Mouse (Mus musculus) gastrocnemius, postnatal 10 days (tissue): ENCODE data around the gene Rpl24. TPM values are rescaled to one million over a fixed set of nuclear protein-coding genes. Genes with fewer than 3 reads are reported as not detected.
"Not testable (repeated sequence)": the region's sequence is repeated elsewhere in the genome, so short reads cannot be mapped to it uniquely, and the experiment has no call there.

Experiments used
- DNase-seq: peaks from one replicate; pipeline ENCODE4 v3.0.0; 2021; ENCODE audit warnings: mixed read lengths
- long read RNA-seq, 2 experiments: library from polyadenylated mRNA; stranded (forward); transcript quantifications; one replicate each; pipeline ENCODE4 v2.0.0; 2021
- total RNA-seq, 2 experiments: library from RNA; stranded (reverse); gene quantifications; 2 replicates each; pipeline ENCODE4 v1.2.3; 2021

The Rpl24 gene
- 100 to 1,000 TPM; 823 to 845 TPM for total RNA-seq
- long read RNA-seq, experiment 1, transcript Rpl24-204 (5 exons, 639 nt) = minor isoform, 6 of 236 reads
- long read RNA-seq, experiment 1, transcript Rpl24-201 (6 exons, 677 nt) = major isoform, 222 of 236 reads
- long read RNA-seq, experiment 1, partial matches to known transcripts = 4 of 236 reads
- long read RNA-seq, experiment 1, other reads (novel, unspliced or antisense) = 3 of 236 reads
- long read RNA-seq, experiment 2, transcript Rpl24-201 (6 exons, 677 nt) = major isoform, 216 of 232 reads
- long read RNA-seq, experiment 2, transcript Rpl24-204 (5 exons, 639 nt) = minor isoform, 10 of 232 reads
- long read RNA-seq, experiment 2, partial matches to known transcripts = 1 of 232 reads
- long read RNA-seq, experiment 2, other reads (novel, unspliced or antisense) = 3 of 232 reads

- peak; percentile 94 for DNase-seq
Measured at GRCm38 (mm10) chr16:55966212-55966871, at the start of gene Rpl24. Gene Rpl24 (plus strand): TSS chr16:55966275.

DNA sequence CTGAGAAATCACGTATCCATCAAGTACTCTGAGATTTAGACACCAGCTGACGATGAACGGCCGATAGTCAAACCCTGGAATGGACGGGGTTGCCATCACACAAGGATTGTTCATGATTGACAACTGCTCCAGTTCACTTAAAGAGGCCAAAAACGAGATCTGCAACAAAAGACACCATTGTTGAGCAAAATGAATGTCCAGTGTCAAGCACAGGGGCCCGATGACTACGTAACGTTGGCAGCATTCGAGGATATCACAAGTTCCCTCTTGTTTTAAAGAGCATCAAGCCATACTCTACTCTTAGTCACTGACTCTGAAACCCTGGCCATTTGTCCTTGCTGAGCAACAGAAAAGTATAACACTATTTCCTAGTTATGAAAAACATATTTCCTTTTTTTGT, 44.0 kb upstream of the Rpl24 start:
- no peak for DNase-seq

DNA sequence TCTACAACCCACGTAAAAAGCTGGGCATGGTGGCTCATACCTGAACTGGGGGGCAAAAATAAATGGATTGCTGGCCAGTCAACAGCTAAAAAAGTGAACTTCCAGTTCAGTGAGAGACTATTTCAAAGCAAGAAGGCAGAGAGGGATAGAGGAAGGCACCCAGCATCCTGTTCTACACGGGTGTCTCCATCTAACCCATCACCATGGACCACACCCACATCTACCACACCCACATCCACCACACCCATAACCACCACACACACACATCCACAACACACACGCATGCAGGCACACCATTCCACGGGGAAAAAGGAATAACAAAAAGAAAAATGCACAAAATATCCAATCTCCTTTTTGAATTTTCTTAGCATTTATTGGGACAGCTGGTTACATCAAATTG, 42.1 kb upstream of the Rpl24 start:
- no peak for DNase-seq

DNA sequence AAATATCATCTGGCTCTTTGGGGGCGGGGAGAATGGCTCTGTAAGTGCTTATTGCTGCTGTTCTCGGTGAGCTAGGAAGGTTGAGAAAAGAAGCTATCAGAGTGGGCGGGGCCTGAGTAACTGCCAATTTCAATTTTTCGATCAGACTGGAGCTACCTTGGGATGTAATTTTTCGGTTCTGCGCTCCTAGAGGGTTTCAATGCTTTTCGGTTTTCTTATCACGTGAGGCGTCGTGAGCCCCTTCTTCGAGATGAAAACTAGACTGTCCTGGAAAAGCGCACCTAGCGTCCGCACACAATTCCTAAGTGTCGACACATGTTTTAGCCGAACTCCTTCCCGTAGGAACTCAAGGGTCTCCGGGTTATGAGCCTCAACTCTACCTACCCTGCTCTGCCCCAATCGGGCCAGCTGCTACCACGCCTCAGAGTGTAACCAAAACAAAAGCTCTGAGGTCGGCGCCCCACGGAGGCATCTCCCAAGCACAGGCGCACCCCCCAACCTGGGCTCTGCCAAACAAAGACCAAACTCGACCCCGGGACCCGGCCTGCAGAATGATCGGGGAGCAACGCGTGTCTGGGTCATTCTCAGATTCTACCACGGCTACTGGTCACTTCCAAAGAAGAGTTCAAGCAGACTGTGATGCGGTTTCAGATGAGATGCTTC, 32.3 kb upstream of the Rpl24 start:
- DNase-seq = peak; percentile 42

GRCm38 (mm10) chr16:55934453-55935037, 31.5 kb upstream of the Rpl24 start, which contains the start of gene Cep97:
Gene Cep97 (minus strand): TSS chr16:55934855.
- DNase-seq = peak; percentile 77

- DNase-seq = no peak
Measured at GRCm38 (mm10) chr16:55938761-55939160, 27.3 kb upstream of the Rpl24 start.

- DNase-seq = no peak
Measured at GRCm38 (mm10) chr16:55939703-55940102, 26.4 kb upstream of the Rpl24 start.

DNA sequence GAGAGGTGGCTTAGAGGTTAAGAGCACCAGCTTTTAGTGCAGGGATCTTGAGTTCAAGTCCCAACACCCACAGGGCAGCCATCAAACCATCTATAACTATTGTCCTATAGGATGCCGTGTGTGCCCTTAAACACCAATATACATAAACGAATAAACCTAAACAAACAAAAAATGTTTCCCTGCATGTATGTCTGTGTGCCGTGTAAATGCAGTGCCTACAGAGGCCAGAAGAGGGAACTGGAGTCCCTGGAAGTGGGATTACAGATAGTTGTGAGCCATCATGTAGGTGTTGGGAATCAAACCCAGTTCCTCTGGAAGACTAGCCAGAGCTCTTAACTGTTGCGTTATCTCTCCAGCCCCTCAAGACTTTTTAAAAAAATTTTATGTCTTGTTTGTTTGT, 25.3 kb upstream of the Rpl24 start:
- DNase-seq = no peak

- DNase-seq = no peak
Measured at GRCm38 (mm10) chr16:55947266-55947665, 18.8 kb upstream of the Rpl24 start.

DNA sequence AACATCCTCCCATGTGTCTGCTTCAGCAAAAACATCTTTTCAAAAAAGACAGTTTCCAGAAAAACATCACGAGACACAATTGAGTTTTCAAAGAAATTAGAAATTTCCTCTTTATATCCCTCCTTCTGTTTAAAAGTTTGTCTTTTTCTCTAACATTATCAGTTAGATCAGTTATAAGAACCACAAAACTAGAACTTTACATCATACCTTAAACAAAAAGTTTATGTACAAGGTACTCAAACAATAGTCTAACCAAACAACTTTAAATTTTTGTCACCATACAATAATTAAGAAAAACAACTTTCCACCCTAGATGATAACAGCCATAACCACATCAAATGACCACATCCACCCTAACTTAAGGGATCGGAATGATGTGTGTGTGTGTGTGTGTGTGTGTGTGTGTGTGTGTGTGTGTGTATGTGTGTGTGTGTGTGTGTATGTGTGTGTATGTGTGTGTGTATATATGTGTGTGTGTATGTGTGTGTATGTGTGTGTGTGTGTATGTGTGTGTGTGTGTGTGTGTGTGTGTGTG, 18.1 kb upstream of the Rpl24 start:
- not testable (repeated sequence) for DNase-seq

- DNase-seq = no peak
Measured at GRCm38 (mm10) chr16:55948963-55949362, 17.1 kb upstream of the Rpl24 start.

DNA sequence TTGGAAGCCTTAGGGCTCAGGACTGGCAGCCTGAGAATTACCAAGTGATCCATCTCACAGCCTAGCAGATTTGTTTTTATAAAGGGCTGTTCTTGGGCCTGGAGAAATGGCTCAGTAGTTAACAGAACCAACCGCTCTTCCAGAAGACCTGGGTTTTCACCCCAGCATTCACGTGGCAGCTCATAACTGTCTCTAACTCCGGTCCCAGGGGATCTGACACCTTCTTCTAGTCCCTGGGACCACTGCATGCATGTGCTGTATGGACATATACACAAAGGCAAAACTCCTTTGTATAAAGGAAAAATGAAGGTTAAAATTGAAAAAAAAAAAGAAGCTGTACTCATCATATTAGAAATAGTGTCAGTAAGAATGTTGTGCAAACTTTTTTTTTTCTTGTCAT, 15.6 kb upstream of the Rpl24 start:
- no peak for DNase-seq

- peak; percentile 70 for DNase-seq
Measured at GRCm38 (mm10) chr16:55950946-55951678, 15.0 kb upstream of the Rpl24 start.

DNA sequence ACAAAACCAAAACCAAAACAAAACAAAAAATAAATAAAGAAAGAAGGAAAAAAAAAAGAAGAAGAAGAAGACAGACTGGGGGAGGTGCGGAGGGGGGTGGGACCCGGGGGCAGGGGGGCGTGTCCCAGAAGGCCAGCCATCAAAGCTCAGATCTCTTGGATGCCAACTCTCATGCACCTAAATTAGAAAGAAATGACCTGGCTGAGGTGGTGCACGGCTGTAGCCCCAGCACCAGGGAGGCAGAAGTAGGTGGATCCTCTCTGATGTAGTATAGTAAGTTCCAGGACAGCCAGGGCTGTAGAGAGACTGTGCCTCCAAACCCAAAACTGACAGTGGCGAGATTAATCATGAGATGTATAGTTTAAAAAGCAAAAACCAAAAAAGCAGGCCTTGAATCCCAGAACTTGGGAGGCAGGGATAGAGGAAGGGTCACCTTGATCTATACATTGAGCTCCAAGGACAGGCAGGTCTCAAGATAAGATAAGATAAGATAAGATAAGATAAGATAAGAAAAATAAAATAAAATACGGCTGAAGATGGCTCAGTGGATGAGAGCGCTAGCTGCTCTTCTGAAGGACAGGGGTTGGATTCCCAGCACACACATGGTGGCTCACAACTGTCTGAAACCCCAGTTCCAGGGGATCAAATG, 14.3 kb upstream of the Rpl24 start:
- no peak for DNase-seq

DNA sequence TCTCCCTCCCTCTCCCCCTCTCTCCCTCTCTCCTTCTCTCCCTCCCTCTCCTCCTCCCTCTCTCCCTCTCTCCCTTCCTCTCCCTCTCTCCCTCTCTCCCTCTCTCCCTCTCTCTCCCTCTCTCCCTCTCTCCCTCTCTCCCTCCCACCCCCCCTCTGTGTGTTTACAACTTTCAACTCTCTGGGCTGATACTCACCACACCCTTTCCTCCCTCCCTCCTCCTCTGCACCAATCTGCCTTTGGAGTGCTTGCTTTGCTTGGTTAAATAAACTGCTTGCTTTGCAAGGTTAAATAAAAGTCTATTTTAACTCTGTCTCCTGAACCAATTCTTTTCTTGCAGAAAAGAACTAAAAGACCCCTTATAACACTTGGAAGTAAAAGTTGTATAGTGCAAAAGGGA, 13.3 kb upstream of the Rpl24 start:
- no peak for DNase-seq

DNA sequence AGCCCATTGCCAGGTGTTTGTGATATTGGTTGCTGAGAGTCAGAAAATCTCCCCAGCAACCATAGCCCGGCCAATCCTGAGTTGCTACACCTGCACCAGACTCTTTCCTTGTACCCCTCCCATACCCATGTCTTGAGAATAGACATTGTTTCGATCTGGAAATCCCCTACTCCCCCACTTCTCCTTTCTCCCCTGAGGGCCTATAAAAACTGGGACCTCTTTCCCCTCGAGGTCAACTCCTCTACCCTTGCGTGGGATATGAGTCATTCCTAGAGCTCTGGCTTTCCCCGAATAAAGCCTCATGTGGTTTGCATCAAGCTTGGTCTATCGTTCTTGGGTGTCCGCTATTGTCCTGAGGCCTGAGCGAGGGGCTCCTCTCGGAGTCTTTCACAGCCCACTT, 11.9 kb upstream of the Rpl24 start:
- DNase-seq = not testable (repeated sequence)

DNA sequence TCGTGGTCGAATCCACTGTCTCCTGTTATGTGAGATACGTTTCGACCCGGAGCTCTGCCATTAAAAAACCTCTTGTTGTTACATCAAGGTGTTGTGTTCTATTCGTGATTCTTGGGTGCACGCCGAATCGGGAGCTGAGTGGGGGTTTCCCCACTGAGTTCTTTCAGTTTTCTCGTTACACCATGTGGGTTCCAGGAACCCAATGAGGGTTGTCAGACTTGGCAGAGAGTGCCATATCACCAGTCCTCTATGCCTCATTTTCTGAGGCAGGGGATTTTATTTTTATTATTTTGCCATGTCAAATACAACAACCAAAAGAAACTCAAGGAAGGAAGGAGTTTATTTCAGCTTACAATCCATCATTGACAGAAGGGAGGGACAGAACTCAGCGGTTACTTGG, 3.0 kb upstream of the Rpl24 start:
- not testable (repeated sequence) for DNase-seq

DNA sequence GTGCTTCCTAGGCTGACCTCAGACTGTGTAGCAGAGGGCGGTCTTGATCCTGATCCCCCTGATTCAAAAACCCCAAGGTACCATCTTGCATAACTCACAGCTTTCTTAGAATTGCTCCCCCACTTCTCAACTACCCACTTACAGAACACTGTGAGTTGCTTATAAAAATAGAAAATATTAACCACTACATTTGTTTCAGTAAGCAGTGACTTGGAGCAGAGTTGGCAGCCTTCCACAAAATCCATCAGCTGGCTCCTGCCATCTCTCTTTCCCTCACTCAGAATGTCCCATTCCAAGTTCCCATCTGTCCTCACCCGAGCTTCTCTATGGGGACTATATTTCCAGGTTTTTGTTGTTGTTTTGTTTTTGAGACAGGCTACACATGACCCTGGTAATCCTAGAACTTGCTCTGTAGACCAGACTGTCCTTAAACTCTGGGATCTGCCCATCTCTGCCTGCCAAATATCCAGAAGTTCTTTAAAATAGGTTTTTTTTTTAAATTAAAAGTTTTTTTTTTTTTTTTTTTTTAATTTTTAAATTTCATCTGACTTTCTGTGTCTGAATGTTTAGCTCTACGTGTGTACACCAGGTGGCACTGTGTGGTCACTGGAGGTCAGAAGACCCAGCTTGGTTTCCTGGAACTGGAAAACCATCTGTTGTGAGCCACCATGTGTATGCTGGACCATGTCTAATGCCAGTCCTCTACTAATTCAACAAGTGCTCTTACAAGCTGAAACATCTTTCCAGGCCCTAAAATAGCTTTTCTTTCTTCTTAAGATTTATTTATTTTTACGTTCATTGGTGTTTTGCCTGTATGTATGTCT, 1.7 kb upstream of the Rpl24 start:
- DNase-seq = no peak

- DNase-seq = no peak
Measured at GRCm38 (mm10) chr16:55967221-55967620, 1.1 kb downstream of the Rpl24 start.

- peak; percentile 29 for DNase-seq
Measured at GRCm38 (mm10) chr16:55969147-55969546, 3.1 kb downstream of the Rpl24 start.
